Mouse (Mus musculus) forebrain, embryonic 14.5 days (tissue): Measurements from ENCODE around the gene Ccr10. TPM values are rescaled to one million over a fixed set of nuclear protein-coding genes. Genes with fewer than 3 reads are reported as not detected.

Experiments
- ATAC-seq: fragments of 200-750 bp; cut with Nextera tagmentation; 2 replicates; pipeline ENCODE4 v1.8.0; 2017; ENCODE audit warnings: mild to moderate bottlenecking, moderate library complexity
- DNase-seq: peaks from one replicate; pipeline ENCODE4 v3.0.0-alpha.2; 2015; ENCODE audit warnings: low spot score
- H3K27ac ChIP-seq: fragments of 300-500 bp; sonication (generic); 2 replicates; pipeline ENCODE4 v1.5.1; 2014; ENCODE audit warnings: low read depth, mild to moderate bottlenecking, control low read depth, low read length, moderate library complexity
- H3K27me3 ChIP-seq: fragments of 300-500 bp; sonication (generic); replicated peaks from 2 replicates; pipeline ENCODE4 v1.6.1; 2014; ENCODE audit warnings: low read length, control low read depth, mixed read lengths; ENCODE audit not compliant: control insufficient read depth, insufficient read depth
- H3K36me3 ChIP-seq: fragments of 300-500 bp; sonication (generic); 2 replicates; pipeline ENCODE4 v1.6.1; 2014; ENCODE audit warnings: low read length, control low read depth; ENCODE audit not compliant: control insufficient read depth, insufficient read depth
- H3K4me1 ChIP-seq: fragments of 300-500 bp; sonication (generic); 2 replicates; pipeline ENCODE4 v1.6.1; 2014; ENCODE audit warnings: antibody characterized with exemption, low read length, control low read depth; ENCODE audit not compliant: control insufficient read depth, insufficient read depth
- H3K4me2 ChIP-seq: fragments of 300-500 bp; sonication (generic); 2 replicates; pipeline ENCODE4 v1.6.1; 2014; ENCODE audit warnings: mild to moderate bottlenecking, control low read depth, low read length
- H3K4me3 ChIP-seq: fragments of 300-500 bp; sonication (generic); 2 replicates; pipeline ENCODE4 v1.5.1; 2014; ENCODE audit warnings: low read depth, low read length, control low read depth
- H3K9ac ChIP-seq: fragments of 300-500 bp; sonication (generic); 2 replicates; pipeline ENCODE4 v1.6.1; 2014; ENCODE audit warnings: mild to moderate bottlenecking, low read length, control low read depth, moderate library complexity
- H3K9me3 ChIP-seq: fragments of 300-500 bp; sonication (generic); replicated peaks from 2 replicates; pipeline ENCODE4 v1.6.1; 2016; ENCODE audit warnings: low read length, control low read depth, mixed read lengths; ENCODE audit not compliant: control insufficient read depth
- WGBS: fragments of 180-500 bp; shearing (Covaris S2); extraction: QIAGEN DNeasy Blood & Tissue Kit; methylation state at CpG from one replicate; pipeline ENCODE4 v1.1.7; 2014; 5-methylcytosine and 5-hydroxymethylcytosine counted together
- polyA plus RNA-seq: library from polyadenylated mRNA; unstranded; fragments of >200 nt; fragmentation: Nextera tagmentation; extraction: Ambion mirVana; gene quantifications from 2 replicates; pipeline ENCODE4 v1.2.1, GENCODE M21; 2014

Ccr10 gene
- polyA plus RNA-seq, 1 experiment from 2014 or later, result 0.10 TPM

DNA sequence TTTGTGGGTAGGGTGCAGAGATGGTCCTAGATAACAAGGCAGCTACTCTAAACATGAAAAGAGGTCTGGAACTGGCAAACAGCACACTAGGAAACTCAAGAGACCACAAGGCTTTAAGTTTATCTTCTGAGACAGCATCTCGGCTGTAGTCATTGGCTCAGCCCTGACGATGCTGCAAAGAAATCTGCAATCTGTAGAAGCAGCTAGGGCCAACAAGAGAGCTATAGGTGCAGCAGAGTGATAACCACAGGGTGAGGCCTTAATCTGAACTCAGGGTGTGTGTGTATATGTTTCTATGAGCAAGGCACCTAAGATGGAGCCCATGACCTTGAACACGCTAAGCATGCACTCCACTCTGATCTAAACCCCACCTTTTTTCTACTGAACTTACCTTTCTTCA, 24.3 kb upstream of the Ccr10 start:
- H3K4me1 ChIP-seq, result no peaks in the 10 kb centered on the region
- DNase-seq, result no peak
- no peak overlapping the region for H3K27ac ChIP-seq
- H3K4me3 ChIP-seq, result no peak overlapping the region
- 91% methylated on average over 3 of the region's 3 CpGs for WGBS
- H3K9me3 ChIP-seq, result no peaks in the 10 kb centered on the region
- no peak for ATAC-seq
- no peak overlapping the region for H3K9ac ChIP-seq
- peaks cover 37% of the 10 kb centered on the region for H3K36me3 ChIP-seq
- no peak overlapping the region for H3K4me2 ChIP-seq
- H3K27me3 ChIP-seq, result no peaks in the 10 kb centered on the region

DNA sequence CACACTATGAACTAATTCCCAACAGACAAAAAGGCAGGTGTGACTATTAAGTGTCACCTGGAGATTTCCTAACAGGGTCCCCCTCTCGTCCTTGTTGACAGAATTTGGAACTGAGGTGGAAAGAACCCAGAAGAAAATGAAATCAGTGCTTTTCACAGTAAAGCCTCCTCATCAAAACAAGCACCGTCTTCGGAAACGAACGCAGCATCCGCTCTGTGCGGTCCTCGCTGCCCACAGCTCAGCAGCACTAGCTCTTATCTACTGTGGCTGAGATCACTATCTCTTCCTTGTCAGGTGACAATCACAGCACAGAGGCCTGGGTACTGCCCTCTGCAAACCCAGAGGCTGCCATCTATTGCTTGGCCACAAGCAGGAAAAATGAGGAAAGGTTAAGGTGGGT, 20.9 kb upstream of the Ccr10 start:
- no peak overlapping the region for H3K27ac ChIP-seq
- H3K9ac ChIP-seq, result no peak overlapping the region
- no peaks in the 10 kb centered on the region for H3K9me3 ChIP-seq
- DNase-seq (no peak), ATAC-seq (no peak)
- WGBS, result 94% methylated on average over 8 of the region's 8 CpGs
- H3K4me3 ChIP-seq, result no peak overlapping the region
- H3K4me2 ChIP-seq, result no peak overlapping the region
- no peaks in the 10 kb centered on the region for H3K27me3 ChIP-seq
- no peaks in the 10 kb centered on the region for H3K4me1 ChIP-seq
- peaks cover 35% of the 10 kb centered on the region for H3K36me3 ChIP-seq

DNA sequence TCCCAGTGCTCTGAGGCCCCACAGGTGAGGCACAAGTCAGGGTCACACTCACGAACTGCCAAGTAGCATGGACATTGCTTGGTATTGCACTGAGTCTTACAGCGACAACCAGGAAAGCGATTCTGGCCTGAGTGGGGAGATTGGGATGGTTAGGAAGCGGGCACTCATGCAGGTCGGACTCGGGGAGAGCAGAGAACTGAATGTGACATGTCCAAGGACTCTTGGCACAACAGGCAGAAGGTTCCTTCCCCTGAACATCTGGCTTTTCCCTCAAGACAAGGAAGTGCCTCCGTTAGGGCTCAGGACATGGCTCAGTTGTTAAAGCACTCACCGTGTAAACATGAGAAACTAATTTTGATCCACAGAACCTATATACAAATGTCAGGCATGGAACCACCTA, 20.3 kb upstream of the Ccr10 start:
- no peaks in the 10 kb centered on the region for H3K4me1 ChIP-seq
- H3K36me3 ChIP-seq, result peaks cover 33% of the 10 kb centered on the region
- ATAC-seq (no peak), DNase-seq (no peak)
- H3K4me2 ChIP-seq, result no peak overlapping the region
- no peak overlapping the region for H3K9ac ChIP-seq
- H3K4me3 ChIP-seq, result no peak overlapping the region
- H3K9me3 ChIP-seq, result no peaks in the 10 kb centered on the region
- H3K27me3 ChIP-seq, result no peaks in the 10 kb centered on the region
- WGBS, result 87% methylated on average over 8 of the region's 8 CpGs
- H3K27ac ChIP-seq, result no peak overlapping the region

DNA sequence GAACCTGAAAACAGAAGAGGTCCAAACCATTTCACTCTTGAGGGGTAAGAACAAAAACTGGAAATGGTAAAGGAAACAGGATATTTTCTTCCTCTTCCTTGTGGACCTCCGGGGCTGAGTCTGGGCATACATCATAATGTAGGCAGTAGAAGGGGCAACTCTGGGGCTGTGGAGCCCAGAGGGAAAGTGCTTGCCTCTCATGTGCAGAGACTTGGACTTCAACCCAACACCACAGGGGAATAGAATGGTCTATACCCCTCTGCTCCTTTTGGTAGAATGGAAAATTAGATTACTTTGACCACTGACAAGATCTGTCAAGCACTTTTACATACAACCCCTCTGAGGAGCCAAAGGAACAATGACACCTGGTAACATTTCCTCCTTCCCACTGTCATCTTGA, 19.9 kb upstream of the Ccr10 start:
- 82% methylated on average over 1 of the region's 1 CpGs for WGBS
- H3K4me1 ChIP-seq, result no peaks in the 10 kb centered on the region; the same call in 1 of the 2 replicates

GRCm38 (mm10) chr11:101194643-101195042, 19.4 kb upstream of the Ccr10 start:
- 83% methylated on average over 6 of the region's 6 CpGs for whole genome bisulfite sequencing
- H3K4me1 ChIP-seq, result peaks cover 3% of the 10 kb centered on the region
- ATAC-seq (no peak), DNase-seq (no peak)
- no peak overlapping the region for H3K4me2 ChIP-seq
- H3K4me3 ChIP-seq, result no peak overlapping the region
- no peaks in the 10 kb centered on the region for H3K27me3 ChIP-seq
- H3K9ac ChIP-seq, result no peak overlapping the region
- peaks cover 32% of the 10 kb centered on the region for H3K36me3 ChIP-seq
- H3K27ac ChIP-seq, result no peak overlapping the region
- no peaks in the 10 kb centered on the region for H3K9me3 ChIP-seq

More for the DNA sequence above, 19.9 kb upstream of the Ccr10 start:
- Histone ChIP-seq H3K4me3 (no peak overlapping the region), H3K4me2 (no peak overlapping the region), H3K36me3 (peaks cover 32% of the 10 kb centered on the region), H3K27ac (no peak overlapping the region), H3K27me3 (no peaks in the 10 kb centered on the region), H3K9ac (no peak overlapping the region), H3K9me3 (no peaks in the 10 kb centered on the region)
- ATAC-seq, result no peak
- no peak for DNase-seq

DNA sequence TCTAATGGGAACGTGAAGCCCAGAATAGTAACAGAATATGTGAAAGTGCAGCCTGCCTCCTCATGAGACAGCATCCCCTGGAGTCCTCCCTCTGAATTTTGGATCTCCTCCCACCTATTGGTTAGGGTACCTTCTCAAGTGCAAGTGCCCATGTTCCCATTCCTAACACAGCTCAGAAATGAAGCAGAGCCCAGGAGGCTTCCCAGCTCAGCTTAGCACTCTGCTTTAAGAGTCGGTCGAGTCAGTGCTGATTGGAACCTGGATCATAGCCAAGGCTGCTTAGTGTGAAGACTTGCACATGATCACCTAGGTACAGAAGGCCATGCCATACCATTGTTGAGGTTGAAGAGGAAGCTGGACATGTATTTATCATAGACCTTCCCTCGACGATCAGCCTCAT, 18.9 kb upstream of the Ccr10 start:
- 66% methylated on average over 5 of the region's 5 CpGs for WGBS
- ATAC-seq (no peak), DNase-seq (no peak)
- Histone ChIP-seq H3K4me3 (no peak overlapping the region), H3K4me1 (peaks cover 3% of the 10 kb centered on the region), H3K9me3 (no peaks in the 10 kb centered on the region), H3K9ac (no peak overlapping the region), H3K27ac (no peak overlapping the region), H3K27me3 (no peaks in the 10 kb centered on the region), H3K4me2 (no peak overlapping the region), H3K36me3 (peaks cover 29% of the 10 kb centered on the region)

- no peaks in the 10 kb centered on the region for H3K27me3 ChIP-seq
- H3K4me2 ChIP-seq, result no peak overlapping the region
- H3K4me3 ChIP-seq, result no peak overlapping the region
- H3K9ac ChIP-seq, result no peak overlapping the region
- WGBS, result 81% methylated on average over 7 of the region's 7 CpGs
- no peaks in the 10 kb centered on the region for H3K9me3 ChIP-seq
- ATAC-seq (no peak), DNase-seq (no peak)
- no peak overlapping the region for H3K27ac ChIP-seq
- peaks cover 18% of the 10 kb centered on the region for H3K36me3 ChIP-seq
- peaks cover 3% of the 10 kb centered on the region for H3K4me1 ChIP-seq
Measured at GRCm38 (mm10) chr11:101193076-101193475, 17.8 kb upstream of the Ccr10 start.

GRCm38 (mm10) chr11:101192646-101193045, 17.4 kb upstream of the Ccr10 start:
- H3K27ac ChIP-seq, result no peak overlapping the region
- H3K9ac ChIP-seq, result no peak overlapping the region
- peaks cover 3% of the 10 kb centered on the region for H3K4me1 ChIP-seq
- no peaks in the 10 kb centered on the region for H3K9me3 ChIP-seq
- DNase-seq, result no peak
- WGBS, result 86% methylated on average over 6 of the region's 6 CpGs
- no peak overlapping the region for H3K4me2 ChIP-seq
- H3K4me3 ChIP-seq, result no peak overlapping the region
- no peaks in the 10 kb centered on the region for H3K27me3 ChIP-seq
- ATAC-seq, result no peak
- H3K36me3 ChIP-seq, result peaks cover 15% of the 10 kb centered on the region

GRCm38 (mm10) chr11:101191919-101192470, 16.8 kb upstream of the Ccr10 start:
- Histone ChIP-seq H3K36me3 (peaks cover 14% of the 10 kb centered on the region), H3K27me3 (no peaks in the 10 kb centered on the region), H3K4me2 (no peak overlapping the region), H3K4me3 (no peak overlapping the region), H3K9me3 (no peaks in the 10 kb centered on the region), H3K4me1 (peaks cover 3% of the 10 kb centered on the region), H3K9ac (no peak overlapping the region), H3K27ac (no peak overlapping the region)
- no peak for ATAC-seq
- 79% methylated on average over 4 of the region's 4 CpGs for WGBS
- no peak for DNase-seq
